Comparison of ENCODE assay signal across 16 mouse cellular contexts in the genomic region with DNA sequence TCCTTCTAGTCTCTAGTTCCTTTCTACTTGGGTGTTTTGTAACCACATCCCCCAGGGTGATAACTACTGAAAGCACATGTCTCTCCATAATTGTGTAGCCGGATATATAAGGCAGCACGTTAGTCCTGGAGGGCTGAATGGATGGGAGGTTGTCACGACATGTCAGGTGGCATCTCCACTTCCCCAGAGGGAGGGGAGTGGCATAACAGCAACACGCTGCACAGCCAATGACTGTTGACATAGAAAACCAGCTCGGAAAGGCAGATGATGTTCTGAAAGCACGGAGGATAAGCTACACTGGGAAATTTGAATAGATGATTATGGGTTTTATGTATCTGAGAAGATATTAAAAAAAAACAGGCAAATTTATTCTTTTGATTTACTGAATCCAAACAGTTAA.
"Had no signal": no experiment of that assay in that cellular context is flagged by ENCODE, and none has a peak within 500 bp of the region (broad histone marks: within the 10 kb centered on the region; RNA-seq: fewer than 3 reads in every experiment).

No protein-coding gene starts in this region.

- H3K36me3 ChIP-seq: kidney, embryonic 15.5 days; limb, embryonic 15.5 days; liver, embryonic 12.5 days; midbrain, embryonic 10.5 days; neural tube, embryonic 12.5 days; stomach, embryonic 15.5 days had no signal

- H3K4me1 ChIP-seq: liver, embryonic 12.5 days; midbrain, embryonic 10.5 days; stomach, embryonic 15.5 days had no signal

- H3K9ac ChIP-seq: kidney, embryonic 15.5 days; limb, embryonic 15.5 days; liver, embryonic 12.5 days; lung, embryonic 14.5 days; neural tube, embryonic 12.5 days; stomach, embryonic 15.5 days had no signal

- H3K27ac ChIP-seq: kidney, embryonic 15.5 days; limb, embryonic 15.5 days; liver, embryonic 12.5 days; midbrain, embryonic 10.5 days; neural tube, embryonic 12.5 days; stomach, embryonic 15.5 days had no signal

- DNase-seq: kidney, adult 2 months; kidney, postnatal 14 days; layer of hippocampus, postnatal 36 days; lung, embryonic 14.5 days; lung, postnatal 10 days; lung, postnatal 4 days; right cerebral cortex, postnatal 14 days; thymus, adult 2 months; thymus, postnatal 25 days had no signal

- H3K9me3 ChIP-seq: kidney, embryonic 15.5 days; limb, embryonic 15.5 days; liver, embryonic 12.5 days; midbrain, embryonic 10.5 days; neural tube, embryonic 12.5 days; stomach, embryonic 15.5 days had no signal

- ATAC-seq: liver, embryonic 12.5 days had no signal

- H3K27me3 ChIP-seq: kidney, embryonic 15.5 days; liver, embryonic 12.5 days; neural tube, embryonic 12.5 days; stomach, embryonic 15.5 days had no signal

- H3K4me3 ChIP-seq: kidney, embryonic 15.5 days; limb, embryonic 15.5 days; liver, embryonic 12.5 days; midbrain, embryonic 10.5 days; myocyte; neural tube, embryonic 12.5 days; stomach, embryonic 15.5 days had no signal

- H3K4me2 ChIP-seq: kidney, embryonic 15.5 days; limb, embryonic 15.5 days; liver, embryonic 12.5 days; lung, embryonic 14.5 days; neural tube, embryonic 12.5 days; stomach, embryonic 15.5 days had no signal
